Comparison of ENCODE assay signal across 10 mouse cellular contexts in the genomic region with DNA sequence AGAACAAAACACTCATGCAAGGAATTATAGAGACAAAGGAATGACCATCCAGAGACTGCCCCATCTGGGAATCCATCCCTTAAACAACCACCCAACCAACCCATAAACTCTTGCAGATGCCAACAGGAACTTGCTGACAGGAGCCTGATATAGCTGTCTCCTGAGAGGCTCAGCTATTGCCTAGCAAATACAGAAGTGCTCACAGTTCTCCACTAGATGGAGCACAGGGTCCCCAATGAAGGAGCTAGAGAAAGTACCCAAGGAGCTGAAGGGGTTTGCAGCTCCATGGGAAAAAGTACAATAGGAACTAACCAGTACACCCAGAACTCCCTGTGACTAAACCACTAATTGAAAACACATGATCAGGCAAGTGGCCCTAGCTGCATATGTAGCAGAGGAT.
DNase-seq lines count a peak whose midpoint lies in the region; ATAC-seq lines count a peak whose summit lies in the region.
"Had no signal": no experiment of that assay in that cellular context is flagged by ENCODE, and none has a peak within 500 bp of the region (broad histone marks: within the 10 kb centered on the region; RNA-seq: fewer than 3 reads in every experiment).

No protein-coding gene starts in this region.

- H3K27me3 ChIP-seq in midbrain, embryonic 10.5 days (ENCODE audit: low read depth, poor library complexity, severe bottlenecking): no peaks in the 10 kb centered on the region
- H3K27me3 ChIP-seq in midbrain, embryonic 16.5 days (ENCODE audit: control insufficient read depth, insufficient read depth, low read depth, low read length): no peaks in the 10 kb centered on the region
- H3K27me3 ChIP-seq in forebrain, embryonic 11.5 days (ENCODE audit: control insufficient read depth, insufficient read depth, low read length): no peaks in the 10 kb centered on the region
- no peaks in the 10 kb centered on the region for H3K27me3 ChIP-seq in neural tube, embryonic 14.5 days (ENCODE audit: control insufficient read depth, insufficient read depth, low read length)
- H3K27me3 ChIP-seq: liver, embryonic 13.5 days had no signal

- no peak overlapping the region for H3K4me3 ChIP-seq in midbrain, embryonic 10.5 days
- no peak overlapping the region for H3K4me3 ChIP-seq in midbrain, embryonic 16.5 days (ENCODE audit: low read depth, low read length)
- H3K4me3 ChIP-seq in forebrain, embryonic 11.5 days (ENCODE audit: low read depth, low read length): no peak overlapping the region
- H3K4me3 ChIP-seq in neural tube, embryonic 14.5 days (ENCODE audit: low read depth, low read length): no peak overlapping the region
- H3K4me3 ChIP-seq: liver, embryonic 13.5 days had no signal

- H3K27ac ChIP-seq in midbrain, embryonic 10.5 days (replicated peaks): no peak overlapping the region
- no peak overlapping the region for H3K27ac ChIP-seq in midbrain, embryonic 16.5 days (ENCODE audit: low read length)
- no peak overlapping the region for H3K27ac ChIP-seq in forebrain, embryonic 11.5 days (ENCODE audit: low read depth, low read length)
- H3K27ac ChIP-seq in neural tube, embryonic 14.5 days (ENCODE audit: low read depth, low read length): no peak overlapping the region
- H3K27ac ChIP-seq: liver, embryonic 13.5 days had no signal

- DNase-seq in adrenal gland, postnatal 14 days: peak; percentile 6
- no peak for DNase-seq in adrenal gland, postnatal 25 days
- peak; percentile 17 for DNase-seq in midbrain, embryonic 10.5 days (ENCODE audit: low spot score)
- peak; percentile 53 for DNase-seq in forebrain, embryonic 11.5 days (ENCODE audit: low spot score)
- DNase-seq in ovary, postnatal 14 days (ENCODE audit: low spot score): no peak
- DNase-seq in lung, postnatal 10 days: no peak
- DNase-seq: cerebellum, adult 11-12 months; liver, embryonic 13.5 days had no signal

- H3K9ac ChIP-seq in midbrain, embryonic 16.5 days (ENCODE audit: low read depth, low read length): no peak overlapping the region
- no peak overlapping the region for H3K9ac ChIP-seq in forebrain, embryonic 11.5 days (ENCODE audit: low read length)
- no peak overlapping the region for H3K9ac ChIP-seq in neural tube, embryonic 14.5 days (replicated peaks; ENCODE audit: low read depth, low read length)
- H3K9ac ChIP-seq: liver, embryonic 13.5 days had no signal

- no peak overlapping the region for H3K4me2 ChIP-seq in midbrain, embryonic 16.5 days (ENCODE audit: low read length)
- no peak overlapping the region for H3K4me2 ChIP-seq in forebrain, embryonic 11.5 days (ENCODE audit: low read depth, low read length, severe bottlenecking)
- no peak overlapping the region for H3K4me2 ChIP-seq in neural tube, embryonic 14.5 days (ENCODE audit: low read depth, low read length)
- H3K4me2 ChIP-seq: liver, embryonic 13.5 days had no signal

- no peaks in the 10 kb centered on the region for H3K4me1 ChIP-seq in midbrain, embryonic 10.5 days
- H3K4me1 ChIP-seq in midbrain, embryonic 16.5 days (ENCODE audit: control insufficient read depth, insufficient read depth, low read length): no peaks in the 10 kb centered on the region
- H3K4me1 ChIP-seq in forebrain, embryonic 11.5 days (replicated peaks; ENCODE audit: control insufficient read depth, insufficient read depth, low read length): no peaks in the 10 kb centered on the region
- H3K4me1 ChIP-seq in neural tube, embryonic 14.5 days (ENCODE audit: control insufficient read depth, insufficient read depth, low read length): no peaks in the 10 kb centered on the region
- H3K4me1 ChIP-seq: liver, embryonic 13.5 days had no signal

- no peaks in the 10 kb centered on the region for H3K9me3 ChIP-seq in midbrain, embryonic 10.5 days (replicated peaks)
- H3K9me3 ChIP-seq in midbrain, embryonic 16.5 days (replicated peaks; ENCODE audit: control insufficient read depth, low read length, poor library complexity, severe bottlenecking): no peaks in the 10 kb centered on the region
- no peaks in the 10 kb centered on the region for H3K9me3 ChIP-seq in forebrain, embryonic 11.5 days (ENCODE audit: control insufficient read depth, low read length)
- H3K9me3 ChIP-seq in neural tube, embryonic 14.5 days (ENCODE audit: control insufficient read depth, low read length): no peaks in the 10 kb centered on the region
- H3K9me3 ChIP-seq: liver, embryonic 13.5 days had no signal

- no peak for ATAC-seq in midbrain, embryonic 16.5 days
- ATAC-seq in forebrain, embryonic 11.5 days (replicated peaks; ENCODE audit: low FRiP score): peak; percentile 88
- ATAC-seq in neural tube, embryonic 14.5 days (ENCODE audit: low read depth): peak; percentile 46; the same call in 1 of the 2 replicates

- no peaks in the 10 kb centered on the region for H3K36me3 ChIP-seq in midbrain, embryonic 10.5 days
- no peaks in the 10 kb centered on the region for H3K36me3 ChIP-seq in midbrain, embryonic 16.5 days (ENCODE audit: control insufficient read depth, insufficient read depth, low read length)
- no peaks in the 10 kb centered on the region for H3K36me3 ChIP-seq in forebrain, embryonic 11.5 days (ENCODE audit: control insufficient read depth, insufficient read depth, low read length)
- H3K36me3 ChIP-seq in neural tube, embryonic 14.5 days (ENCODE audit: control insufficient read depth, insufficient read depth, low read length): no peaks in the 10 kb centered on the region
- H3K36me3 ChIP-seq: liver, embryonic 13.5 days had no signal

Comparison
In these comparisons a context has a peak if more than half of its experiments do, and no peak if none do; other contexts are left out.
1. DNase-seq: peak in adrenal gland, postnatal 14 days (single experiment), midbrain, embryonic 10.5 days (single experiment) and forebrain, embryonic 11.5 days (single experiment); none in adrenal gland, postnatal 25 days (single experiment), ovary, postnatal 14 days (single experiment) and lung, postnatal 10 days (single experiment).